Mouse (Mus musculus): ENCODE results near the gene Pgam2.
A peak's percentile ranks its signal among the peaks of the same experiment; 100 is the strongest.

The Pgam2 gene

GRCm38 (mm10) chr11:5762633-5762982 lies 40.9 kb downstream of the Pgam2 start:
- no peak for DNase-seq

- peak; percentile 95 to 96 for DNase-seq
Measured at GRCm38 (mm10) chr11:5761820-5762632, 41.5 kb downstream of the Pgam2 start, which contains the start of gene Urgcp. TSS of gene Urgcp (minus strand) at chr11:5762376.

GRCm38 (mm10) chr11:5753755-5754154 lies 49.8 kb downstream of the Pgam2 start:
- no peak for DNase-seq

Measured in kidney, postnatal 25 days (tissue).